ENCODE assay signal across 21 mouse cellular contexts in genomic region chr13:106817066-106817465, GRCm38 (mm10).
A peak's percentile ranks its signal among the peaks of the same experiment; 100 is the strongest.
DNase-seq lines count a peak whose midpoint lies in the region; TF ChIP-seq lines count a peak whose summit lies in the region.
"Had no signal": no experiment of that assay in that cellular context is flagged by ENCODE, and none has a peak within 500 bp of the region (broad histone marks: within the 10 kb centered on the region; RNA-seq: fewer than 3 reads in every experiment).

No protein-coding gene starts in this region.

- DNase-seq in heart, postnatal 36 days: peak; percentile 10 to 16
- no peak for DNase-seq in heart, embryonic 10.5 days (ENCODE audit: low spot score)
- no peak for DNase-seq in layer of hippocampus, adult 2 months (ENCODE audit: low spot score in 2 of 2)
- DNase-seq in layer of hippocampus, adult 9-10 months (ENCODE audit: low spot score): no peak
- DNase-seq in testis, postnatal 10 days (ENCODE audit: low spot score): no peak
- DNase-seq in right cerebral cortex, postnatal 36 days (ENCODE audit: low spot score in 2 of 2): no peak
- DNase-seq: adrenal gland, adult 8-10 months; cerebellum, adult 11-12 months; forebrain, postnatal 0 days; kidney, postnatal 14 days; layer of hippocampus, adult 9-11 months; left cerebral cortex, postnatal 4 days; lung, postnatal 4 days; retina, postnatal 1 day; right cerebral cortex, postnatal 25 days; thymus, postnatal 25 days had no signal

- H3K27me3 ChIP-seq in heart, embryonic 10.5 days (ENCODE audit: insufficient read depth, poor library complexity, severe bottlenecking): no peaks in the 10 kb centered on the region
- H3K27me3 ChIP-seq in testis, adult 2 months (ENCODE audit: control insufficient read depth, insufficient read depth, low read length): no peaks in the 10 kb centered on the region
- H3K27me3 ChIP-seq: embryonic facial prominence, embryonic 12.5 days; heart, embryonic 15.5 days; hindbrain, embryonic 15.5 days; limb, embryonic 15.5 days had no signal

- no peak for TF ChIP-seq POLR2A in testis, adult 2 months (IDR thresholded peaks at IDR 0.05; ENCODE audit: control insufficient read depth, low read depth, low read length)

- H3K4me3 ChIP-seq in heart, embryonic 10.5 days: no peak overlapping the region
- no peak overlapping the region for H3K4me3 ChIP-seq in layer of hippocampus, adult 2 months
- H3K4me3 ChIP-seq in testis, adult 2 months (ENCODE audit: control insufficient read depth, low read depth, low read length): no peak overlapping the region
- H3K4me3 ChIP-seq: embryonic facial prominence, embryonic 12.5 days; heart, embryonic 15.5 days; hindbrain, embryonic 15.5 days; limb, embryonic 15.5 days had no signal

- 91% methylated on average over 5 of the region's 5 CpGs for WGBS in heart, embryonic 10.5 days

- peaks cover 34% of the 10 kb centered on the region; the same call in 1 of the 2 replicates for H3K36me3 ChIP-seq in heart, embryonic 10.5 days
- H3K36me3 ChIP-seq in testis, adult 2 months (ENCODE audit: control insufficient read depth, insufficient read depth, low read length): no peaks in the 10 kb centered on the region
- H3K36me3 ChIP-seq: limb, embryonic 15.5 days had no signal

- intact Hi-C loops in heart, postnatal 36 days (cut with DNase I): no loop called here

- no peak for TF ChIP-seq CTCF in layer of hippocampus, adult 2 months (conservative IDR thresholded peaks at IDR 0.05)
- no peak for TF ChIP-seq CTCF in testis, adult 2 months (IDR thresholded peaks at IDR 0.05; ENCODE audit: control insufficient read depth, insufficient read depth, insufficient replicate concordance, low read depth, low read length)

- H3K27ac ChIP-seq in heart, embryonic 10.5 days: no peak overlapping the region
- peak overlapping the region; percentile 64 for H3K27ac ChIP-seq in layer of hippocampus, adult 2 months
- H3K27ac ChIP-seq in testis, adult 2 months (ENCODE audit: control insufficient read depth, insufficient read depth, low read depth, low read length): peak overlapping the region; percentile 32; the same call in 1 of the 2 replicates
- H3K27ac ChIP-seq: embryonic facial prominence, embryonic 12.5 days; heart, embryonic 15.5 days; hindbrain, embryonic 15.5 days; limb, embryonic 15.5 days had no signal

- H3K4me1 ChIP-seq in heart, embryonic 10.5 days: no peaks in the 10 kb centered on the region
- no peaks in the 10 kb centered on the region for H3K4me1 ChIP-seq in testis, adult 2 months (ENCODE audit: control insufficient read depth, insufficient read depth, low read length)
- H3K4me1 ChIP-seq: embryonic facial prominence, embryonic 12.5 days; heart, embryonic 15.5 days; hindbrain, embryonic 15.5 days had no signal

- H3K9me3 ChIP-seq in heart, embryonic 10.5 days: no peaks in the 10 kb centered on the region
- H3K9me3 ChIP-seq: embryonic facial prominence, embryonic 12.5 days; heart, embryonic 15.5 days; hindbrain, embryonic 15.5 days; limb, embryonic 15.5 days had no signal

Comparison
In these comparisons a context has a peak if more than half of its experiments do, and no peak if none do; other contexts are left out.
1. DNase-seq: peak in heart, postnatal 36 days (2 of 2); none in heart, embryonic 10.5 days (single experiment), layer of hippocampus, adult 2 months (0 of 2), layer of hippocampus, adult 9-10 months (single experiment), testis, postnatal 10 days (single experiment) and right cerebral cortex, postnatal 36 days (0 of 2).